Mouse (Mus musculus): ENCODE data around the gene Hoxb7. TPM values are rescaled to one million over a fixed set of nuclear protein-coding genes. Genes with fewer than 3 reads are reported as not detected.

The Hoxb7 gene
- polyA plus RNA-seq, 1 experiment = not detected

DNA sequence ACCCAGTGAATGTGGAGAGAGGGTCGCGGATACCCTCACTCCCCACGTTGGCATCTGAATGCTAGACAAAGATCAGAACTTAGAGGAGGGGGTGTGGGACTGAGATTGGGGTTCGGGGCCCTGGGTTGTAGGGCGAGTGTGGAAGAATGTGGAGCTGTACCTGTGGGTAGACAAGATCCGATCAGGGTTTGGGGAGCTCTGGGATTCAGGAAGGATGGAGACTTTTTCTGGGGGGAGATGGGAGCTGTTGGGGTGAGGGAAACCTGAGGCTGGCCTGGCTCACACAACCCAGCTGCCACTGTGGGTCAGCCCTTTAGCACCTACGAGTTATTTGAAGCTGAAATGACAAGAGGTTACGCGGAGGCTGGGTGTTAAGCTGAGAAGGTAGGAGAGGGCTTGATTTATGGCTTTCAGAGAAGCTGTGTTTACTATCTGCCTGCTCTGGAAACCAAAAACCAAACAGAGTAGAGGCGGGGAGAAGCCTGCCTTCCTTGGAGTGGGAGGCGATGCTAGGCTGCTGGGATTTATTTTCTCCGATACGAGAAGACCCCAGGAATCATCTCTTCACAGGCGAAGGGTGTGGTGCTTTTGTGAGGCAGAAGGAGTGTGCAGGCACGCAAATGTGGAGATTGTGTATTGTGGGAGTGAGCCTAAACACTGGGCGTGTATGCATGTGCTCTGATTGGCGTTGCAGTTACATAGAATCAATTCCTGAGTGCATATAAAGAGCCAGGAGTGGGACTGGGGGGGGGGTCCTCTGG lies 47.0 kb downstream of the Hoxb7 start:
- H3K4me3 ChIP-seq (ENCODE audit: insufficient read depth, low read depth, low read length) = no peak overlapping the region
- TF ChIP-seq POLR2A (IDR thresholded peaks at IDR 0.05; ENCODE audit: insufficient read depth, low read depth, low read length) = no peak
- no peak for TF ChIP-seq CTCF (IDR thresholded peaks at IDR 0.05; ENCODE audit: insufficient read depth, low read depth, low read length)
- no peak overlapping the region for H3K27ac ChIP-seq (ENCODE audit: insufficient read depth, low read depth, low read length)
- no peaks in the 10 kb centered on the region; the same call in 1 of the 2 replicates for H3K4me1 ChIP-seq (ENCODE audit: control insufficient read depth, insufficient read depth, low read length)
- WGBS = 5% methylated on average over 17 of the region's 17 CpGs

DNA sequence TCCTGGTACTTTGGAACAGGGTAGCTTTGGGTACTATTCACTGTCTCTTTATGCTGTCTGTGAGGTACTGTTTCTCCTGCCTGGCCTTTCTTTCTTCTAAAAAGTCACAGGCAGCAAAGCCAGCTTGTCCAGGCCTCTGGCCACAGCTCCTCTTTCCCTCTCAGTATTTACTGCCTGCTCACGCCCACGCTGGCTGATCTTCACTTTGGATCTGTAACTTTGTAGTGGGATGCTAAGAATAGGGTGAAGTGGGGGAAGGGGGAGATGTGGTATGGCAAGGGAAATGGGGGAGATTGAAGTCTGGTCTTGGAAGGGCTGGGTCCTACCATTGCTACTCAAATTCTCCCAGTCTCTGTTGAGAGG lies 47.6 kb downstream of the Hoxb7 start:
- 2% methylated on average over 2 of the region's 2 CpGs for WGBS
- H3K4me1 ChIP-seq (ENCODE audit: control insufficient read depth, insufficient read depth, low read length) = no peaks in the 10 kb centered on the region; the same call in 1 of the 2 replicates

DNA sequence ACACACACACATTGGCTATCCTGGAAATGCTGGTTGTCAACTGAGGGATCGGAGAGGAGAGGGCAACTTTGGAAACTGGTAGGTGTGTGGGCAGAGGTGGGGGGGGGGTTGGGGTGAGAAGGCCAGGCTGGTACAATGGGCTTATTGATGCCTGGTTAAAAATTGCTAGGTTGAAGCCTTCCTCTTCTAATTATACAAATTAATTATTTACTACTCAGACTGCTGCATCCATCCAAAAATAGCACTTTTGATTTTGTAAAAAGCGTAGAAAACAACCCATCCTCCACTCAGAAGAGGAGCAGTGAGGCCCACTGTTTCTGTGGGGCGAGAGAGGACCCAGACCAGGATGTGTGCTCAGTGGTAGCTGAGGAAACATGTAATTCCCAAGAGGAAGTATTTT lies 48.6 kb downstream of the Hoxb7 start:
- Histone ChIP-seq H3K27ac (ENCODE audit: insufficient read depth, low read depth, low read length) (no peak overlapping the region), H3K4me3 (ENCODE audit: insufficient read depth, low read depth, low read length) (no peak overlapping the region), H3K4me1 (ENCODE audit: control insufficient read depth, insufficient read depth, low read length) (no peaks in the 10 kb centered on the region; the same call in 1 of the 2 replicates)
- WGBS = 26% methylated on average over 3 of the region's 3 CpGs
- TF ChIP-seq POLR2A (IDR thresholded peaks at IDR 0.05; ENCODE audit: insufficient read depth, low read depth, low read length) (no peak), CTCF (IDR thresholded peaks at IDR 0.05; ENCODE audit: insufficient read depth, low read depth, low read length) (no peak)

More for the DNA sequence above, 47.6 kb downstream of the Hoxb7 start:
- no peak overlapping the region for H3K27ac ChIP-seq (ENCODE audit: insufficient read depth, low read depth, low read length)
- no peak overlapping the region for H3K4me3 ChIP-seq (ENCODE audit: insufficient read depth, low read depth, low read length)
- TF ChIP-seq CTCF (IDR thresholded peaks at IDR 0.05; ENCODE audit: insufficient read depth, low read depth, low read length) (no peak), POLR2A (IDR thresholded peaks at IDR 0.05; ENCODE audit: insufficient read depth, low read depth, low read length) (no peak)

DNA sequence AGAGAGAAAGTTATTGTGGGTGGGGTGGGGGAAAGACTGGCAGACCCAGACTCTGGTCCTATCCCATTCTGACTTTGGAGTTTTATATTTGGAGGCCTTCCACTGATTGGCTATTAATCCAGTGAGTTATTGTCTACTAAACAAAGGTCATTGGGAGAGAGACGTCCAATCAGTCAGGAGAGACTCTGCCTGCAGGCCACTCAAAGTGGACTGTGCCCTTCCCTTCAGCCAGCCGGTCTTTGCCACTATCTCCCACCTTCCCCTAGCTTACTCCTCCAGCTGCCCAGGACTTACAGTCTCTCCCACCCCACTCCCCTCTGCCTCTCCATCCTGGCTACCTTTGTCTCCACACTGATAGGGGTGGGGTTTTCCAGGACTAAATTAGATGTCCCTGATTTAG lies 50.2 kb downstream of the Hoxb7 start:
- TF ChIP-seq CTCF (IDR thresholded peaks at IDR 0.05; ENCODE audit: insufficient read depth, low read depth, low read length) = no peak
- no peak for TF ChIP-seq POLR2A (IDR thresholded peaks at IDR 0.05; ENCODE audit: insufficient read depth, low read depth, low read length)
- WGBS = 8% methylated on average over 2 of the region's 2 CpGs
- H3K27ac ChIP-seq (ENCODE audit: insufficient read depth, low read depth, low read length) = no peak overlapping the region
- no peak overlapping the region for H3K4me3 ChIP-seq (ENCODE audit: insufficient read depth, low read depth, low read length)
- H3K4me1 ChIP-seq (ENCODE audit: control insufficient read depth, insufficient read depth, low read length) = no peaks in the 10 kb centered on the region; the same call in 1 of the 2 replicates

DNA sequence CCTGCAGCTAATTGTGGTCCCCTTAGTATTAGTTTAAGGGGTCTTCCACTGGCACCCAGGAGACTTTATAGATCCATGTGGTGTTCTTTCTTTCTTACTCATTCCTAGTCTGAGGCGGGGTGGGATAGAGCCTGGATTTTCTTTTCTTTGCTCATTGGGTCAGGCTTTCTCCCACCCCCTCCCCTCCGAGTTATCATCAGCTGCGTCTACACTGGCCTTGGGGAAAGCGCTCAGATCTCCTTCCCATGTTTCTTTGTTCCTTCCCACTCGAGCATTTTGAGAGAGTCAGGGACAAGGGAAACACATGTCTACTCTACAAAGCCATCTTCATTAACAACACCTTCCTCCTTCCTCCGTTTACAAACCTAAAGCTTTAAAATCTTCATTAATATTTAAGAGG lies 50.6 kb downstream of the Hoxb7 start:
- 3% methylated on average over 6 of the region's 6 CpGs for WGBS
- no peak for TF ChIP-seq CTCF (IDR thresholded peaks at IDR 0.05; ENCODE audit: insufficient read depth, low read depth, low read length)
- no peak for TF ChIP-seq POLR2A (IDR thresholded peaks at IDR 0.05; ENCODE audit: insufficient read depth, low read depth, low read length)
- H3K4me1 ChIP-seq (ENCODE audit: control insufficient read depth, insufficient read depth, low read length) = no peaks in the 10 kb centered on the region; the same call in 1 of the 2 replicates
- no peak overlapping the region for H3K4me3 ChIP-seq (ENCODE audit: insufficient read depth, low read depth, low read length)
- no peak overlapping the region for H3K27ac ChIP-seq (ENCODE audit: insufficient read depth, low read depth, low read length)

DNA sequence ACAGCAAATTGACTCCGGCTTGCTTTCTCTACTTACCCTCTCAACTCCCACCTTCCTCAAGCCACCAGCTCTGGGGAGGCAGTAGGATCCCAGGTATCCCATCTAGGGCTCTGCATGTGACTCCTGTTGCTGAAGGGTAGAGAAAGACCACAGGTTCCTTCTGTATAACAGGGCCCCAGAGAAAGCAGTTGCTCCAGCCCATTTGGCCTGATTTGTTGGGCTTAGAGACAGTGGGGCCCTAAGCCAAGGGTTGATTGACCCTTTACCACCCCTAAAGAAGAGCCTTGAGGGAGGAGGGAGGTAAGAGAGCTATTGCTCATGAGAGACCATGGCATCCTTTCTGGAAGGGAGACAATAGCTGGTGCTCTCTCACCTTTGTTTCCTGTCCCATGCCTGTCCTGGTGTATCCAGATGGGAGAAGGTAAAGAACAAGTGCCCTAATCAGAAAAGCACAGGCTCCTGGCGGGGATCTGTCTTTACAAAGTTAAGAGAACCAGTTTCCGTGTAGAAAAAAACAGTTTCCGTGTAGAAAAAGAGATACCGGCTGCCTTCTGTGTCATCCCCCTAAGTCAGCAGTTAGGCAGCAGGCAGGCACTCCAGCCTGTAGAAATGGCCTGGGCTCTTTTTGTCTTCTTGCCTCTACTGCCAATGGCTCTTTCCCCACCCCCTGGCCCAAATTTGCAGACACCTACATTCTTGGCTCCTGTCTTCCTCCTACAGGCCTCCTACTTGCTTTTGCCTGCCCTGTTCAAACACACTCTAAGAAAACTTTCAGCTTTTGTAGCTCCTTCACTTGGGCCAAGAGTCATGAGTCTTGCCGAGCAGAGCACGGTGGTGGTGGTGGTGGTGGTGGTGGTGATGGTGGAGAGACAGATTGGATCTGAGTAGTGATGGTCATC lies 52.8 kb downstream of the Hoxb7 start:
- 13% methylated on average over 7 of the region's 7 CpGs for WGBS
- no peak overlapping the region for H3K27ac ChIP-seq (ENCODE audit: insufficient read depth, low read depth, low read length)
- H3K4me3 ChIP-seq (ENCODE audit: insufficient read depth, low read depth, low read length) = no peak overlapping the region
- TF ChIP-seq POLR2A (IDR thresholded peaks at IDR 0.05; ENCODE audit: insufficient read depth, low read depth, low read length) = no peak
- H3K4me1 ChIP-seq (ENCODE audit: control insufficient read depth, insufficient read depth, low read length) = no peaks in the 10 kb centered on the region

Other genes with a start within 250 kb of the Hoxb7 start
- not detected in 2 replicates for gene Ube2z, start 221.2 kb upstream of the Hoxb7 start, polyA plus RNA-seq (2012; ENCODE audit: insufficient read depth, insufficient read length, low replicate concordance, missing spikeins)
- not detected in 2 replicates for gene Atp5g1, start 211.0 kb upstream of the Hoxb7 start, polyA plus RNA-seq (2012; ENCODE audit: insufficient read depth, insufficient read length, low replicate concordance, missing spikeins)
- not detected in 2 replicates for gene Calcoco2, start 174.7 kb upstream of the Hoxb7 start, polyA plus RNA-seq (2012; ENCODE audit: insufficient read depth, insufficient read length, low replicate concordance, missing spikeins)
- gene Ttll6, start 152.8 kb upstream of the Hoxb7 start, polyA plus RNA-seq (2012; ENCODE audit: insufficient read depth, insufficient read length, low replicate concordance, missing spikeins) = not detected in 2 replicates
- not detected in 2 replicates for gene Hoxb13, start 92.3 kb upstream of the Hoxb7 start, polyA plus RNA-seq (2012; ENCODE audit: insufficient read depth, insufficient read length, low replicate concordance, missing spikeins)
- 1,425 TPM in 1 of 2 replicates, not detected in the other for gene Hoxb9, start 15.2 kb upstream of the Hoxb7 start, polyA plus RNA-seq (2012; ENCODE audit: insufficient read depth, insufficient read length, low replicate concordance, missing spikeins)
- not detected in 2 replicates for gene Hoxb8, start 4.7 kb upstream of the Hoxb7 start, polyA plus RNA-seq (2012; ENCODE audit: insufficient read depth, insufficient read length, low replicate concordance, missing spikeins)
- not detected in 2 replicates for gene Hoxb6, start 5.9 kb downstream of the Hoxb7 start, polyA plus RNA-seq (2012; ENCODE audit: insufficient read depth, insufficient read length, low replicate concordance, missing spikeins)
- not detected in 2 replicates for gene Hoxb5, start 16.7 kb downstream of the Hoxb7 start, polyA plus RNA-seq (2012; ENCODE audit: insufficient read depth, insufficient read length, low replicate concordance, missing spikeins)
- gene Hoxb4, start 31.6 kb downstream of the Hoxb7 start, polyA plus RNA-seq (2012; ENCODE audit: insufficient read depth, insufficient read length, low replicate concordance, missing spikeins) = not detected in 2 replicates
- gene Hoxb3, start 36.7 kb downstream of the Hoxb7 start, polyA plus RNA-seq (2012; ENCODE audit: insufficient read depth, insufficient read length, low replicate concordance, missing spikeins) = not detected in 2 replicates
- not detected in 2 replicates for gene Hoxb2, start 63.9 kb downstream of the Hoxb7 start, polyA plus RNA-seq (2012; ENCODE audit: insufficient read depth, insufficient read length, low replicate concordance, missing spikeins)
- gene Hoxb1, start 79.1 kb downstream of the Hoxb7 start, polyA plus RNA-seq (2012; ENCODE audit: insufficient read depth, insufficient read length, low replicate concordance, missing spikeins) = not detected in 2 replicates
- gene Skap1, start 178.0 kb downstream of the Hoxb7 start, polyA plus RNA-seq (2012; ENCODE audit: insufficient read depth, insufficient read length, low replicate concordance, missing spikeins) = not detected in 2 replicates

Measured in olfactory bulb, adult 2 months (tissue).